Mouse (Mus musculus) testis, adult 2 months (tissue): ENCODE measurements around the gene 1700029H14Rik.

Experiments used
- CTCF ChIP-seq: fragments of 200-500 bp; IDR thresholded peaks from 2 replicates; pipeline ENCODE4 v1.5.1; 2012; ENCODE audit warnings: low read depth, mild to moderate bottlenecking, inconsistent platforms, low read length, moderate library complexity; ENCODE audit not compliant: control insufficient read depth, insufficient read depth, insufficient replicate concordance
- POLR2A ChIP-seq: fragments of 200-500 bp; IDR thresholded peaks from 2 replicates; pipeline ENCODE4 v1.6.1; 2012; ENCODE audit warnings: low read depth, mild to moderate bottlenecking, inconsistent platforms, low read length, moderate library complexity; ENCODE audit not compliant: control insufficient read depth

DNA sequence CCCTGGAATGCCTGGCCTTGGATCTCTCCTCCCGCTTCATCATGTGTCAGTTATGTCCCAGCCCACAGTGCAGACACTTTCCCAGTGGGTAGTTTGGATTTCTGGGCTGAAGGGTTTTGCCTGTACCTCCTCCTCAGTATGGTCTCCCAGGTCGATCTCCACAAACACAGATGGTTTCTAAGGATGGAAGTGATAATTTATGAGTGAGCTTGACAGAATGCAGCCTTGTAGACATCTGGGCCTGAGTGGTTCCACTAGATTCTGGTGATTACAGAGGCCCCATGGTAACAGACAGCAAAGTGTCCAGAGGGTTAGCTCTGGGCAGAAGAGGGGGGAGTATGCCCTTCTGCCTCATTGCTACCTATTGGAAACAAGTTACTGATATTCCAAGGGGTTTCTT, 4.7 kb downstream of the 1700029H14Rik start:
- no peak for TF ChIP-seq CTCF
- no peak for TF ChIP-seq POLR2A
